Mouse (Mus musculus): ENCODE data around the gene Slc10a1. TPM values are rescaled to one million over a fixed set of nuclear protein-coding genes. Genes with fewer than 3 reads are reported as not detected.

The Slc10a1 gene
- total RNA-seq (2023), result not detected

GRCm38 (mm10) chr12:80968605-80969004, at the start of gene Slc10a1:
Gene Slc10a1, minus strand, starts transcription at chr12:80968705.

DNA sequence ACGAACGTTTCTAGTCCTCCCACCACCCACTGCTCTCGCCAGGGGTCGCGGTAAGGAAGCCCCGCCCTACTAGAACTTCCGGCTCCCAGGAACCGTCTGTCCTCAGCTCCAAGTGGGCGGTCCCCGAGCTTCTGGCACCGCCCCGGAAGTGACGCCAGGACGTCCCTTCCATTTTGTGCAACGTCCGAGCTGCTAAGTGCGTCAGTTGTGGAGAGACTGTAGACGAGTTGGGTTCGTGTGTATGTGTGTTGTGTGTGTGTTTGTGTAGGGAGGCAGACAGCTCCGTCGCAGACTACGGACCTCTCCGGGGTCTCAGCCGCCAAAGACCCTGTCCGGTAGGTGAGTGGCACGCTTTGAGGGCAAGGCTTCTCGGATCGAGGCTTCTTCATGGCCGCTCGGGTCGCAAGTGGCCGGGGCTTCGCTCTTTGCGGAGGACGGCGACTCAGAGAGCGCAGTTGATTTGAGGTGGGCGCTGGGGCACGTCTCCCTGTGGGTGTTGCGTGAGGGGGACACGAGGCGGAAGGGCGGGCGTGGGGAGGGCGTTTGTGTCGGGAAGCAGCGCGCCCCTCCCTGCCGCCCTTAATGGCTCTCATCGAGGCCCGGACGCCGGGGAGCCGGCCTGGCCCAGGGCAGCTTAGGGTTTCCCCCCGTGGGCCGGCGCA, 23.0 kb downstream of the Slc10a1 start, which contains the start of gene Srsf5:
TSS of gene Srsf5 (plus strand) at position 171 of the 662 bp plus-strand sequence.

Other genes starting within 250 kb of the Slc10a1 start
- not detected for gene Ccdc177, start 208.0 kb downstream of the Slc10a1 start, total RNA-seq (2023)
- gene Susd6, start 178.2 kb downstream of the Slc10a1 start, total RNA-seq (2023), result 100 to 1,000 TPM; 126 to 129 TPM
- gene Srsf5, start 23.2 kb downstream of the Slc10a1 start, total RNA-seq (2023), result 1,000 to 10,000 TPM; 1,204 to 1,392 TPM
- gene Smoc1, start 58.1 kb upstream of the Slc10a1 start, total RNA-seq (2023), result under 1 TPM in 1 of 2 experiments, not detected in 1; 0.33 TPM

Measured in T-cell, adult 66 days (primary cell).